Mouse (Mus musculus): ENCODE results near the gene A2ml1.

GRCm38 (mm10) chr6:128495346-128495745, 86.1 kb downstream of the A2ml1 start:
- no peak for TF ChIP-seq CTCF (IDR thresholded peaks at IDR 0.05; ENCODE audit: low read depth)
- no peak for TF ChIP-seq EP300 (optimal IDR thresholded peaks at IDR 0.05)

All from stomach, postnatal 0 days (tissue).